Mouse (Mus musculus) embryo, embryonic 11 days (tissue): ENCODE results near the gene Shank2.

Experiments
- DNase-seq: peaks from one replicate; pipeline ENCODE4 v3.0.0-alpha.2; 2015

The Shank2 gene

DNA sequence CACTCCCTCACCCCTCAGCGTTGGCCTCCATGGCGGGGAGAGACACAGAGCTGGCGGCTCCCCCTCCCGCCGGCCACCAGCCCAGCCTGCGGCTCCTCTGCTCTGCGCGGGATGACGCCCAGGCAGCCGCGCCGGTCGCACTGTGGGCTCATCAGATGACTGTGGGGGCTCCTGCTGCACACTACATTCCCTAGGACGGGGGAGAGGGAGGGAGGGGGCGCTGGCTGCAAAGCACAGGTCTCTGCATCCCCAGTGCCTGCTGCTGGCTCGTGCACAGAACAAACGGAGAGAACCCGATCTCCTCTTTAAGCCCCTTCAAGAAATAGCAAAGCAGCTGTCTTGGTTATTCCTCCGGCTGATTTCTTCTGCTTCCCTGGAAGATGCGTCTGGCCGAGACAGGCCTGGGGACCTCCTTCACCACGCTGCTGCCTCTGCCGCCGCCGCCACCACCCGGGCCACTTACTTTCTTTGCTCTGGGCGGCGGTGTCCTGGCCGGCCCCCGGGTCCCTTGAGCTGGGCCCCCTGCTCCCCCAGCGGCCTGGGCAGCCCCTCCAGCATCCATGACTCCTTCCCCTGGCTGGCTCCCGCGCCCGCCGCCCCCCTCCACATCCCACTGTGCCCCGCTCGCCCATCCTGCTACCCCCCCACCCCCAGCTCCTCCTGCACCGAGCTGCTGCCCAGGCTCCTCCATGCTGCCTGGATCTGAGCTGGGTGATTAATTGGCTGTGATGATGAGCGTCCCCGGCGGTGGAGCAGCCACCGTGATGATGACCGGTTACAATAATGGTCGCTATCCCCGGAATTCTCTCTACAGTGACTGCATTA is 282.7 kb downstream of the Shank2 start:
- peak; percentile 79 for DNase-seq

DNA sequence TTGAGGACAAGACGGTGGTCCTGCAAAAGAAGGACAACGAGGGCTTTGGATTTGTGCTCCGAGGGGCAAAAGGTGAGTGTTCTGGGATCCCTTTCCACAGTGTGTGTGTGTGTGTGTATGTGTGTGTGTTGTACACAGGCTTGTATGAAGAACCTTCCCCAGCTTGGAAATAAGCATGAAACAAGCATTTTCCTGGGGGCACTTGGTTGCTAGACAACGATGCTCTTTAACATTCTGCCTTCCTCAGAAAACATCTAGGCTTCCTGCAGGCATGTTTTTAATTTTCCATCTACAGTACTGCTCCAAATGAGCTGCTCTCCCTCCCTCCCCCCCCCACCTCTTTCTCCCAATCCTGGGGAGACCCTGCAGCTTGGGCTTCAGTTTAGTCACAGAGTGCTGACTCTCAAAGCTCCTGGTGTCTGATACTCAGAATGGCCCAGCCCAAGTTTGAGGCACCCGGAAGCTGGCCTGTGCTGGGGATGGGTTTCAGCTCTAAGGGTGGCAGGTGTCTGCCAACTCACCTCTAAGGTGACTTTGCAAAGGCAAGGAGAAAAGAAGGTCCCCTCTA is 283.4 kb downstream of the Shank2 start:
- DNase-seq: no peak

DNA sequence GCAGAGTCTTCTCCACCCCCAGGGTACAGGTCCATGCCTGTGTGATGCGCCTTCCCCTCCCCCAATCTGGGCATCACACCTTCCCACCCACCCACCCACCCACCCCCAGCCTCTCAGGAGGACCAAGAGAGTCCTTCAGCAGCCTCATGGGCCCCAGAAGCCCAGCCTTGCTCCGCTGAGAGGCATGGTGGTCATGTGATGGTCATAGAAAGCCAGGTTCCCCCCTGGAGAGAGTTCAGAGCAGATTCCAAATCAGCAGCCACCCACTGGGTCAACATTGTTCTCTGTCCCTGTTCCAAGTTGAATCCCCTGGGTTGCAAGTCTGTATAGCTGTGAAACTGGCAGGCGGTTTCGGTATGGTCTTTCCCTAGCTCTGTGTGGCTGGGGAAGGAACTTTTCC is 284.2 kb downstream of the Shank2 start:
- no peak for DNase-seq

DNA sequence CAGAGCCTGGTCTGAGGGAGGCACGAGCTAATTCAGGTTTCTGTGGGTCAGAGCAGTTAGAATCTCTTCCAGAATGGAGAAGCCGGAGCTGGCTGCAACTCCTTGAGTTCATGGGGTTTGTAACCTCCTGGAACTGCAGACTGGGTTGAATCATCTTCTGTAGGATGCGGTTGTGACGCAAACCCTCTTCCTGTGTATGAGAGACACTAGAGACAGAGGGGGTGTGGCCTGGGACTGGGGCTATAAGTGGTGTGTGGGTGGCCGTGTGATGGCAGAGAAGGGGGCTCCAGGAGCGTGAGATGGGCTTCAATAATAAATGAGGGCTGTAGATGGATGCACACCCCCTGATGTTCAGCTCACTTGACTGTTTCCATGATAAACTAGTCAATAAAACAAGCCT is 286.3 kb downstream of the Shank2 start:
- no peak for DNase-seq

DNA sequence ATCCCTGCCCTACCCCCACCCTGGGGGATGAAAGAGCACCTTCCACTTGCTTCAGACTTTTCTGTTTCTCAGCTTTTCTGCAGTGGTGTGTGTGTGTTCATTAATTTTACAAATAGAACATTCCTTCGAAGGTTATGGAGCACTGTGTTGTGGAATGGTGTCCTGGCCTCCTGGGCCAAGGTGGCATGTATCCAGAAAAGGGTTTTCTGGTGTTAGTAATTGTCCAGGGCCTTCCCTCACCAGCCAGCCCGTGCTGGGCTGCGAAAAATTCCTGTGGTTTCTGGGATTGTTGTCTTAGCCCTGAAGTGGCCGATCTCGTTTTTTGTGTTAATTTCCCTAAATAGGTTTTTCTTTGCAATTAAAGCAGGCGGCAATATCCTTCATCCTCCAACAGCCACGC is 289.8 kb downstream of the Shank2 start:
- DNase-seq: no peak

DNA sequence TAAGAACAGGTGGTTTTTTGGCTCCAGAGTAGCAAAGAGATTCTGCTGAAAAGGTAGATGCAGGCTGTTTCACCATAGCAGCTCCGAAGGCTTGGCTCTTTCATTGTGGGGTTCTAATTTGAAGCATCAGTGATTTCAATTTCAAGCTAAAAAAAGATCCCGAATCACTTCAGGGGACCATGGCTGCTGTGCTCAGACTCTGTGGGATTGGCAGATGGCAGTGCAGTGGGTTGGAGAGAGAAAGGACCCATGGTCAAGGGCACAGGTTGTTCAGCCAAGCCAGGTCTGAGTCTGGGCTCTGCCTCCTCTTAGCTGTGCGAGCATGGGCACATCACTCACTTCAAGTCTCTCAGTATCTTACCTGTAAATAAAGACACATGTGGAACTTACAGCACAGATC is 291.9 kb downstream of the Shank2 start:
- no peak for DNase-seq

DNA sequence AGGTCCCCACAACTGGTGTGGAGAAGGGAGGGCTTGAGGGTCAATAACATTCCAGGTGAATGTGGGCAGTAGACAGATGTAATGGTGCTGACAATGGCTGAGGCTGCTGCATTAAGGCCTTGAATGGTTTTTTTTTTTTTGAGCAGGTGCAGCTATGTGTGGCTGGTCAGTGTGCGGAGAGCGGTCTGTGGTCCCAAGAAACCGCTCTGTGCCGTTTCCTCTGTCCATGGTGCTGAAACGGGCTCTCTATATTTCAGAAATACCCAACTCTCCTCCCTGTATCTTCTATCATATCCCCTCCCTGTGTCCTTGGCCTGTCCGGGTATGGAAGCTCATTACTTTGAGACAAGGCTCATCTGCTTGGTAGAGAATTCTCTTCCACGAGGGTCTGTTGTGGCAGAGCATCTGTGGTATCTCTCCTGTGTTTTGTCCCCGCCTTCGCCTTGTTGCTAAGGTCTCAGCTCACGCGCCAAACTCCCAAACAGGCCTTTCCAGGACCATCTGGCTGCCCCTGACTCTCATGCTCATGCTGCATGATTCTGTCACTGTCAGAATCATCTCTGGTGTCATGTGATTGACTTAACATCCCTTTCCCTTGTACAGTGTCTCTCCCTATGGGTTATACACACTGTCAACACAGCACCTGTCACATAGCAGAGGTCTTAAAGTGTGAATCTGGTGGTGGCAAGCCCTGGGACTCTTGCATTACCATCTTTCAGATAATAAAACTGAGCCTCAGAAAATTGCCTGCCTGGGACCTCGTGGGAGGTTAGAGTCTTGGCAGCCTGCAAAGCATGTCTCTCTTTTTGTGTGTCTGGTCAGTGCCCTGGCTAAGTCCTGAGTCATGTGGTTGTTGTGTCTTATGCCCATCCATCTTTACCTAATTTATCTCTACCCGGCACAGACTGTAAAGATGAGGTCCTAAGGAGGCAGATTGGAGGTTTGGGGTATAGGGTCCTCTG is 292.8 kb downstream of the Shank2 start:
- peak; percentile 85 for DNase-seq

DNA sequence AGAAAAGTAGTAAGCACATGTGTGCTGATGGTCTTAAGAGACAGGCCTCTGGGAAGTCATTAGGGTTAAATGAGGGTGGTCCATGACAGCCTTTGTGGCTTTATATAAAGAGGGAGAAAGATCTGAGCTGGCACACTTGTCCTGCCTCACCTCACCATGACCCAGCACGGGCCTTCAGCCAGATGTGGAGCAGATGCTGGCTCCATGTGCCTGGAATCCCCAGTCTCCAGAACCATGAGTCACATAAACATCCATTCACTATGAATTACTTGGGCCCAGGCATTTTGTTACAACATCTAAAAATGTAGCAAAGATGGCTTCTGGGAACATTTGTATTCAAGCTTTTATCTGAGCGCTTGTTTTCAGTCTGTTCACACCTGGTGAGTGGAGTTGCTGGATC is 297.6 kb downstream of the Shank2 start:
- no peak for DNase-seq

DNA sequence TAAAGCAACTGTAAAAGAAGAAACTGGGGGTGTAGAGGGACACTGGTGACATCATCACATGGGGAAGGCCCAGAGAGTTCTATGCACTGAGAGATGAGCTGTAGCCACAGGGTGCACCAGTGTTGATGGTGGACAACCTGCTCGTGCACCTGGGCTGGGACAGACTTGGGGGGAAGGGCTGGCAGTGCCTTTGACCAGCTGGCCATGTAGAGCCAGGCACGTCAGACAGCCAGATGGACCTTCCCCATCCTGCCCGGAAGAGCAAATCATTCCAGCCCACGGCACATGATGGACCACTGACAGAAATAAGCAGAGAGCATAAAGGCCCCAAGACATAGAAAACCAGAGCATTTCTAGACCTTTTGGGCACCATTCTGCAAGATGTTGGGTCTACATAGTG is 299.9 kb downstream of the Shank2 start:
- DNase-seq: no peak

DNA sequence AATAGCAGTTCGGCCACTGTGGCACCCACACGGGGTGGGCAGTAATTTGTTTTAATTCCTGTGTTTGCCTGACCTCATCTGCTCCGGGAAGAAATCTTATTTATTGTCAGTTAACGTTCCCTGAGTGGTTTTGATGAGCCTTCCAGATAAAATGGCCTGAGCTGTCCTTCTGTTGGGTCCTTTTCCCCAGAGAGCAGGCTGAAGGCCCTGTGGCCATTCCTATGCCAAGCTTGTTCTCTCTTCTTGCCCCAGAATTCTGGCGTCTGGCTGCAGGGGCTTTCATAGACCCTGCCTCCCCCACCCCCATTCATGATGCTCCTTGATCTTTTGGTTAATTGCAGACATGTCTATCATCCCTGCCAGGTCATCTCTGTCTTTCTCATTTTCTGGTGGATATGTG is 300.8 kb downstream of the Shank2 start:
- no peak for DNase-seq

DNA sequence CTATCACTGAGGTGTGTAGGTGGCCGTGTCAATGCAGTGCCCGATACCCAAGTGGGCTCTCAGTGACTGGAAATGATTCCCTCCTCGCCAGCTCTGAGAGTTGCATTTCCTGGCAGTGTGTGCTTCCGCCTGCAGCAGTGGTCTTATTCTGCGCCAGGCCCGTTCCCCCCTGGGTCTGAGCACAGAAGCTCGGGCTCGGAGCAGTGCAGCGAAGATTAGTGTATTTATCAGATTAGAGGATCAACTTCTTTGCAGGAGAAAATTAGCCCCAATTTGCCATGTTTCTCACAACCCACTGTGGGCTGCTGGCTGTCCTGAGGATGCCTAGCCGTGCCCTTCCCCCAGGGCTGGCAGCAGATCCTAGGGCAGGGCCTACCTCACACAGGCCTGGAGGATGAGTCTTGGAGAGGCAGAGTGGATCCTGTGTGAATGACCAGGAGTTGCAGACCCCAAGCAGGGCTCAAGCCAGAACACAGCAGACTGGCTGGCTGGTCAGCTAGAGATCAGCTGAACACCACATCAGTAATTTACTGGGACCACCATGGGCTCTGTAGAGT is 306.2 kb downstream of the Shank2 start:
- no peak for DNase-seq

DNA sequence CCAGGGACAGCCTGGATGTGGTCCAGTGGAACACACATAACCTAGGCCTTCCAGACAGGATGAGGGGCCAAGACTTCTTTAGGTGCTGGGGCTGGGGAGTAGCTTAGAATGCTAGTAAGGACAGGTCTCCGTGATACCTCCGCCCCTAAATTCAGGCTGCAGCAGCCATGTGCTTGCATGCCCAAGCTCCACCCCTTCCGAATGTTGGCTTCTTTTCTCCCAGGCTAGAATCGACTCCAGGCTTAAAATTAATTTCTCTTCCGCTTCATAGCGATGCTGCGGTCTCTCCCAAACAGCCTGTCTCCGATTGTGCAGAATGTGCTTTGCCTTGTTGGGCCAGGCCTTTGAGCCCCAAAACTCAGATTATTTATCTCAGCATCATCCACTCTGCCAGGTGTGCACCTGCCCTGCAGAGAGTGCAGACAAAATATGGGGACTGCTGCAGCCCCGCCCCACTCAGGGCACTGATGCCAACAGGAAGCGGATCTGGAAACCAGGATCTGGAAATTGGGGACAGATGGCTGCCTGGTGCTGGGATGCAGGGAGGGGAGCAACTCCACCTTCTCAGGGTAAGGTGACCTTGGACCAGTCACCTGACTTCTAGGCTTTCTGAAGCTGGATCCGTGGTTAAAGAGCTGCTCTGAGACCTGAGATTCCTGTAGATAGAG is 312.8 kb downstream of the Shank2 start:
- DNase-seq: no peak

DNA sequence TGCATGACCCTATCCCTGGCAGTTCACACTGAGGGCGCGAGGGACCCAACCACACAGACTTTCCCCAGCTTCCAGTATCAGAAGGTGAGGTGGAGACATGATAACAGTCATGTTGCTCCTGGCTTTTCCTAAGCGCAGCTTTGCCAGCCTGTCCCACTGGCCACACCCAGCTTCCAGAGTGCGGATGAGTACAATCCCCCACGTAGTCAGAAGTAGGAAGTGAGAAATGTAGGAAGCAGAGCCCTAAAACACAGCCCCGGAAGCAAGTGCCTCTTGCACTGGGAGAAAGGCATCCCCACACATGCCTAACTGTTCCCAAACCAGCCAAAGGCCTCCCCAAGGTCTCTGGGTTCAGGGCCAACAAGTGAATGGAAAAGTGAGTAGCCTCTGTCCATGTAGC is 314.5 kb downstream of the Shank2 start:
- no peak for DNase-seq

DNA sequence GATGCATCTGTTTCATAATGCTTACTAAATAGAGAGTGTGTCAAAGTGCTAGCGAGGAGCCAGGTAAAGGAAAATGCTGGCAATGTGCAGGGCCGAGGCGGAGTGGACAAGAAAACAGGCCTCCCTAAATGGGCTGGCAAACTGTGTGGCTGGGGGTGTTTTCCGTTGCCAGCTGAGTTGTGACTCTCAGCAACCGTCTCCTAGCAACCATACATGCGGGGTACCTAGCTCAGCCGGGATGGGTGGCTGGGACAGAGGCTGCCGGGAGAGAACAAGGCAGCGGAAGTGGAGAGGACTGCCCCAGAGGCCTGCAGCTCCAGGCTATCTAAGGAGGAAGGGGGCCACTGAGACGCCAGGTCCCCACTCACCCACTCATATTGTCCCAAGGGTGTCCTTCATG is 315.1 kb downstream of the Shank2 start:
- peak; percentile 56 for DNase-seq

DNA sequence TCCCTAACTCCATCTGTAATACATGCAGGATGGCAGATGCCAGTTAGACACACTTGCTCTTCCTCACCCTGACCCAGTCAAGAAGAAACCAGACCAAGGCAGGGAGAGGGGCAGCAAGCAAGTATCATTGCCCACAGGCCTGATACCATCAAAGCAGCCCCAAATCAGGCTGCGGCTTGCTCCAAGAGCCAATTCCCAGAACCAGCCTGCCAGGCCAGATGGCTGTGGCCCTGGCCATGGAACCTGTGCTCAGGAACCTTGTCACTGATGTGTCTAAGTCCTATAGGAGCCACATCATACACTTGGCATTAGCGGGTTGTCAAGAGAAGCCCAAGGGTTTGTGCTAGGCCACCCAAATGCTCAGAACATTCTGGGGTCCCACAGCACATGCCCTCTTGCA is 322.3 kb downstream of the Shank2 start:
- DNase-seq: no peak

DNA sequence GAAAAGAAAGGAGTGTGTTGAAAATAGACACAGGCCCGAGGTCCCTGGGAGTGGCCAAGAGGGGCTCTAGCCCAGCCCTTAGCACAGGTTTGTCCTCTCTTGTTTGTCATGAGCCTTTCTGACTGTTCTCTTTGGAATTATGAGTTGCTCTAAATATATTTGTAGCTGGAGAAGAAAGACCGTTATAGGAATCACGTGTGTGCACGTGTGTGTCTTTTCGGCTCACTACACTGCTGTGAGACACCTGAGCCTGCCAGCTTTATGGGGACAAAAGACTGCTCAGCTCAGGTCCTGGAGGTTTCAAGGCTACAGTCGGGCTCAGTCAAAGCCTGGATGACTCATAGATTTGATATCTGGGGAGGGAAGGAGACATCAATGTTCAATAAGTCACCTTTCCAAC is 323.1 kb downstream of the Shank2 start:
- DNase-seq: no peak

DNA sequence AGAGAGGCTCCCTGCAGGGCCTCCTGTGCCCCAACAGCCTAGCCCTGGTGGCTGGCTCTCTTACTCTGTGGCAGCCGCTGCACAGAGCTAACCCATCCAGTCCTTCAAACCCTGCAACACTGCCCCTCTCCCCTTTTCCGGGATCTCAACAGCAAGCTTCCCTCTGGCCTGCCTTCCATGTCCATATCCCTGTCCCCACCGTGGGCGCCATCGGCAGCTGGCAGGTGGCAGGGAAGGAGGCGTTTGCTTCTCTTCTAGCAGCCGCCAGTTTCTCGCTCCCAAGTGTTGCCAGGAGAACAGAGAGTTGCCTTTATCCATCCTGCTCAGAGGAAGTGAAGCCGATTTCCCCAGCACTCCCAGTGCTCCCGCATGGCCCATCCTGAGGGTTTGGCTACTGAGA is 323.9 kb downstream of the Shank2 start:
- DNase-seq: no peak

DNA sequence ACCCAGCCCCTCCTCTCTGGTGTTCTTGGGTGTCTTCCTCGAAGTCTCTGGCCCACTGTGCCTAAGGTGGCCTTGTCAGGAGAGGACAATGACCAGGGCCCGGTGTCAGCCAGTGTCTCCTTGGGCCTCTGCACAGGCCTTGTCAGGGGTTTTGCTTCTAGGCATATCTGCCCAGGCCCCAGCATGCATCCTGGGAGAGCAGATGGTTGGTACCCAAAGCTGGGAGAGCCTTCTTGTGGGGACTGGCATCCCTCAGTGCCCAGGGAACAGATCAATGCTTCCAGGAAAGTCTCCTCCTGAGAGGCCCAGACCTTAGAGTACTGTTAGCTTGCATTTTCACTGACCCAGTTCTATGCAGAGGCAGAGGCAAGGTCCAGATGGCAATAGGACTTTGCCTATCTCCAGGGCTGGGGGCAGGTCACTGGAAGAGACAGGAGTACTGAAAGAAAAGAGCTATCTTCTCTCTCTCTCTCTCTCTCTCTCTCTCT is 327.7 kb downstream of the Shank2 start:
- DNase-seq: no peak

DNA sequence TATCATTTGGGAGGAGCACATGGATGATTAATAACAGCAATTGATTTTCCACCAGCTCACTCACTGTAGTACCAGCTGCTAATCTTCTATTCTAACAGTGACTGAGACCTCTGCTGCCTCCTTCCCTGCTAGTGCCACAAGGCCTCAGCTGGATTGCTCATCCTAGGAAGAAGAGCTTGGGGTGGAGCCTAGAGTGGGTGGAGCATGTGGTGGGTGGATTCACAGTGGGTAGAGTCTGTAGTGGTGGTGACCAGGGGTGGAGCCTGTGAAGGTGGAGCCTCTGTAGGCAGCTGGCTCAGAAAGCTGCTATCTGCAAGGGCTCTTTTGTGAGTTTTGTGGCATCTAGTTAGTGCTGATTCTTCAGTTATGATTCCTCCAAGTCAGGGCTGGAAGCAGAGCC is 334.9 kb downstream of the Shank2 start:
- no peak for DNase-seq

DNA sequence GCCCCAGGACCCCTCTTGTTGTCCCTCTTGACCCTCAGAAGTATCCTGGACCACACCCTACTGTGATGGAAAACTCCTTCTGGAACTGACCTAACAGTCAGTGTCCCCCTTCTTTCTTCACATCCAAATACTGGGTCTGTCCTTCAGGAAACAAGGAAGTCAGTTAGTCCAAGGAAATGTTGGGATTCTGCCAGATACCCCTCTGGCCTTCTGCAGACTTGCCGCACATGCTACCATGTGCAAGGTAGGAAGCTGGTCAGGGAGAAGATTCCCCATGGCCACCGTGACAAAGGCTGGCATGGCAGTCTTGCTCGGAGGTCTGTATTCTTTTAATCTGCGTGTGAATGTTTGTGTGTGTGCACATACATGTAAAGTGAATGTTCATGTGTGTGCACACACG is 337.0 kb downstream of the Shank2 start:
- no peak for DNase-seq

DNA sequence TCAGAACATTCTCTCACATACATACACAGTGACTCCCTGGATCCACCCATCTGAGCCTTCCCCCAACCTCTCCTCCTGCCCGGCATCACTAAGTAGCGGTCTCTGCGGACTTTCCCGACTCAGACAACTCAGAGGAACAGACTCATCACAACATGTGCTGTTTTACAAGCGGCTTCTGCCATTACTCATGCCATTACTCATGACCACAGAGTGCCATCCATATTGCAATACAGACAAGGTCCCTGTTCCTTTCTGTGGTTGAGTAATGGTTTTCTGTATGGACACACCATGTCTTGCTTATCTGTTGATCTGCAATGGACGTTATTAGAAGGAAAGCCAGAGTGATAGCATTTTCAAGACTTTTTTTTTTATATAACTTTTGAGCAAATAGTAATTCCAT is 338.6 kb downstream of the Shank2 start:
- DNase-seq: no peak

DNA sequence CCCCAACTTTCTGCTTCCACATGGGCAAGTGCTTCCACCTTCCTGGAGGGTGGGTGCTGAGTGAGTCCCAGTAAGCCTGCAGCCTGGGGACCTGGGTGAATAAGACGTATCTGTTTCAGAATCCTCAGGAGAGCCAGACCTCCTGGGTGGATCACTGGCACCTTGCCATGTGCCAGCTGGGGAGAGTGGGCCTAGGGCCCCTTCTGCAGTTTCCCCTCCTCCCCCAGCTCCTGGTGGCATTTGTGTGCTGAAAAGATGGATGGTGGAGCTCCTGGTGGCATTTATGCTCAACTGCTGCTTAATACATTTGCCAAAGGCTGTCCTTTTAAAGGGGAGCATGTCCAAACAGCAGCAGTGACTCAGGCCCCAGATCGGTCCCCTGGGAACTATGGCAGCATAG is 364.4 kb downstream of the Shank2 start:
- no peak for DNase-seq

DNA sequence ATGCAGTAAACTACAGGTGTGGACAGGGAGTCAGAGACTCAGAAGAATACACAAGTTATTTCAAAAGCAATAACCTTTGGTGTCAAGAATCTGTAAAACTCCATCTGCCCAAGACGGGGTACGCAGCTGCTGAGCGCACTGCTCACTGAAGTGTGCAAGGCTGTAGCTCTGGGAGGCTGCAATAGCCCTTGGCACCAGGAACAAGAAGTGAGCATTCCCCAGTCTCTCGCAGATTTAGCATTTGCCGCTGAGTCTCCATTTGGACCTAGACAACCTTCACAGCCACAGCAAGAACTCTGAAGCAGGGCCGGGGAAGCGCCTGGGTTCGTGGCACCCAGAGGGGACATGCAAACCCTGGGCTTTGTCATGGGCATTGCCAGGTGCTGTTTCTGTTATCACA is 371.3 kb downstream of the Shank2 start:
- DNase-seq: no peak
